Mouse (Mus musculus): ENCODE measurements around the gene Gm960.
"Not testable (repeated sequence)": the region's sequence is repeated elsewhere in the genome, so short reads cannot be mapped to it uniquely, and the experiment has no call there.

Gene Gm960

GRCm38 (mm10) chr19:4593792-4594522, 104.5 kb downstream of the Gm960 start:
- no peak for DNase-seq (ENCODE audit: low spot score in 2 of 2)

- DNase-seq (ENCODE audit: low spot score in 2 of 2), result no peak
These were observed 108.4 kb downstream of the Gm960 start for GRCm38 (mm10) chr19:4590025-4590424.

- DNase-seq (ENCODE audit: low spot score in 2 of 2), result no peak
These were observed 109.4 kb downstream of the Gm960 start for GRCm38 (mm10) chr19:4589081-4589480.

- no peak for DNase-seq (ENCODE audit: low spot score in 2 of 2)
These were observed 110.0 kb downstream of the Gm960 start for GRCm38 (mm10) chr19:4588430-4588829.

- peak; percentile 33 to 52 for DNase-seq (ENCODE audit: low spot score in 2 of 2)
These were observed 111.0 kb downstream of the Gm960 start for GRCm38 (mm10) chr19:4587426-4587825.

- not testable (repeated sequence) for DNase-seq (ENCODE audit: low spot score in 2 of 2)
These were observed 111.7 kb downstream of the Gm960 start for GRCm38 (mm10) chr19:4586783-4587182.

GRCm38 (mm10) chr19:4583856-4584255, 114.6 kb downstream of the Gm960 start:
- DNase-seq (ENCODE audit: low spot score in 2 of 2), result peak; percentile 20 to 26

GRCm38 (mm10) chr19:4579296-4579695, 119.2 kb downstream of the Gm960 start:
- DNase-seq (ENCODE audit: low spot score in 2 of 2), result no peak

GRCm38 (mm10) chr19:4578799-4579198, 119.7 kb downstream of the Gm960 start:
- DNase-seq (ENCODE audit: low spot score in 2 of 2), result no peak

Measured in right cerebral cortex, adult 2 months (tissue).